Mouse (Mus musculus) adrenal gland, adult 18-20 months (tissue): ENCODE measurements around the gene Olfr417. TPM values are rescaled to one million over a fixed set of nuclear protein-coding genes. Genes with fewer than 3 reads are reported as not detected.
"Not testable (repeated sequence)": the region's sequence is repeated elsewhere in the genome, so short reads cannot be mapped to it uniquely, and the experiment has no call there.

Experiments
- DNase-seq, 2 experiments: peaks; one replicate each; pipeline ENCODE4 v3.0.0; 2021 to 2022; ENCODE audit warnings: low spot score in 2 of 2
- long read RNA-seq, 2 experiments: library from polyadenylated mRNA; stranded (forward); transcript quantifications; one replicate each; pipeline ENCODE4 v2.0.0; 2021
- total RNA-seq, 2 experiments: library from RNA; stranded (reverse); gene quantifications; 1 replicate in 1 of 2; 2 replicates in 1 of 2; pipeline ENCODE4 v1.2.3; 2021

The Olfr417 gene
- not detected for total RNA-seq
- long read RNA-seq, experiment 1: 0 reads
- long read RNA-seq, experiment 2: 0 reads

- DNase-seq: no peak
Observed at GRCm38 (mm10) chr1:174364882-174365451, at the start of gene Olfr417. Olfr417 (plus strand) TSS chr1:174365122.

- DNase-seq: no peak
Observed at GRCm38 (mm10) chr1:174317308-174317707, 47.6 kb upstream of the Olfr417 start.

GRCm38 (mm10) chr1:174330218-174330617 is 34.7 kb upstream of the Olfr417 start, which contains the start of gene Mptx1:
Mptx1 (plus strand) TSS chr1:174330518.
- no peak for DNase-seq

- not testable (repeated sequence) for DNase-seq
Observed at GRCm38 (mm10) chr1:174353636-174354035, 11.3 kb upstream of the Olfr417 start.

GRCm38 (mm10) chr1:174354640-174355039 is 10.3 kb upstream of the Olfr417 start:
- DNase-seq: no peak

GRCm38 (mm10) chr1:174373799-174374198 is 8.9 kb downstream of the Olfr417 start:
- no peak for DNase-seq

- no peak for DNase-seq
Observed at GRCm38 (mm10) chr1:174390746-174391145, 25.8 kb downstream of the Olfr417 start, which contains the start of gene Olfr248. Olfr248 (plus strand) TSS chr1:174391046.

GRCm38 (mm10) chr1:174422959-174423358 is 58.0 kb downstream of the Olfr417 start:
- DNase-seq: no peak

GRCm38 (mm10) chr1:174423764-174424163 is 58.8 kb downstream of the Olfr417 start, which contains the start of gene Olfr414:
Olfr414 (plus strand) TSS chr1:174424064.
- no peak for DNase-seq

Other genes with a start within 250 kb of the Olfr417 start
- not detected for gene Olfr231, start 244.0 kb upstream of the Olfr417 start, total RNA-seq
- not detected for gene Olfr424, start 233.6 kb upstream of the Olfr417 start, total RNA-seq
- gene Olfr420, start 209.5 kb upstream of the Olfr417 start, total RNA-seq: not detected
- gene Spta1, start 192.3 kb upstream of the Olfr417 start, total RNA-seq: under 1 TPM; 0.23 to 0.67 TPM
- gene Olfr419, start 113.1 kb upstream of the Olfr417 start, total RNA-seq: not detected
- gene Mptx1, start 34.6 kb upstream of the Olfr417 start, total RNA-seq: not detected
- not detected for gene Olfr248, start 25.9 kb downstream of the Olfr417 start, total RNA-seq
- gene Olfr414, start 58.9 kb downstream of the Olfr417 start, total RNA-seq: not detected
- not detected for gene Olfr220, start 77.0 kb downstream of the Olfr417 start, total RNA-seq
- 1 to 10 TPM; 5.0 to 5.9 TPM for gene Fmn2, start 136.7 kb downstream of the Olfr417 start, total RNA-seq